Mouse (Mus musculus) G1E (cell line): ENCODE measurements around the gene Rnf207.

ENCODE experiments used
- CTCF ChIP-seq: IDR thresholded peaks from 2 replicates; pipeline ENCODE4 v1.5.1; 2012; ENCODE audit warnings: low read depth, low read length, inconsistent platforms, mixed read lengths
- GATA1 ChIP-seq: IDR thresholded peaks from 2 replicates; pipeline ENCODE4 v1.6.1; 2012; ENCODE audit warnings: borderline replicate concordance, low read length, inconsistent platforms, mixed read lengths
- GATA2 ChIP-seq: IDR thresholded peaks from 2 replicates; pipeline ENCODE4 v1.6.1; 2012; ENCODE audit warnings: low read depth, low read length, inconsistent platforms, borderline replicate concordance
- POLR2AphosphoS5 ChIP-seq: IDR thresholded peaks from 2 replicates; pipeline ENCODE4 v1.6.1; 2012; ENCODE audit warnings: low read depth, low read length, inconsistent platforms; ENCODE audit not compliant: insufficient replicate concordance
- TAL1 ChIP-seq: conservative IDR thresholded peaks from 2 replicates; pipeline ENCODE4 v1.6.1; 2012; ENCODE audit warnings: low read depth, low read length, inconsistent platforms, mixed read lengths

GRCm38 (mm10) chr4:152304685-152305084, 14.1 kb downstream of the Rnf207 start:
- no peak for TF ChIP-seq CTCF
- TF ChIP-seq TAL1 = no peak
- no peak for TF ChIP-seq GATA1
- no peak for TF ChIP-seq POLR2AphosphoS5
- no peak for TF ChIP-seq GATA2
